Mouse (Mus musculus) midbrain, embryonic 11.5 days (tissue): Measurements from ENCODE around the gene Fam151a. TPM values are rescaled to one million over a fixed set of nuclear protein-coding genes. Genes with fewer than 3 reads are reported as not detected.
"Not testable (repeated sequence)": the region's sequence is repeated elsewhere in the genome, so short reads cannot be mapped to it uniquely, and the experiment has no call there.

Experiments used
- ATAC-seq: fragments of 200-750 bp; cut with Nextera tagmentation; 2 replicates; pipeline ENCODE4 v1.8.0; 2017; ENCODE audit warnings: moderate TSS enrichment, moderate library complexity; ENCODE audit not compliant: low FRiP score
- DNase-seq: peaks from one replicate; pipeline ENCODE4 v3.0.0; 2015; ENCODE audit warnings: low spot score; ENCODE audit errors: missing footprints
- H3K27ac ChIP-seq: fragments of 300-500 bp; sonication (generic); 2 replicates; pipeline ENCODE4 v1.5.1; 2014; ENCODE audit warnings: low read depth, low read length
- H3K27me3 ChIP-seq: fragments of 300-500 bp; sonication (generic); 2 replicates; pipeline ENCODE4 v1.6.1; 2014; ENCODE audit warnings: mild to moderate bottlenecking, low read length, moderate library complexity, mixed read lengths; ENCODE audit not compliant: control insufficient read depth, insufficient read depth
- H3K36me3 ChIP-seq: fragments of 300-500 bp; sonication (generic); 2 replicates; pipeline ENCODE4 v1.6.1; 2014; ENCODE audit warnings: mild to moderate bottlenecking, low read length, moderate library complexity, mixed read lengths; ENCODE audit not compliant: control insufficient read depth, insufficient read depth
- H3K4me1 ChIP-seq: fragments of 300-500 bp; sonication (generic); 2 replicates; pipeline ENCODE4 v1.6.1; 2014; ENCODE audit warnings: low read length; ENCODE audit not compliant: control insufficient read depth, insufficient read depth
- H3K4me2 ChIP-seq: fragments of 300-500 bp; sonication (generic); 2 replicates; pipeline ENCODE4 v1.6.1; 2014; ENCODE audit warnings: mild to moderate bottlenecking, moderate library complexity
- H3K4me3 ChIP-seq: fragments of 300-500 bp; sonication (generic); 2 replicates; pipeline ENCODE4 v1.5.1; 2014; ENCODE audit warnings: low read depth, low read length
- H3K9ac ChIP-seq: fragments of 300-500 bp; sonication (generic); 2 replicates; pipeline ENCODE4 v1.6.1; 2014; ENCODE audit warnings: low read length
- H3K9me3 ChIP-seq: fragments of 300-500 bp; sonication (generic); 2 replicates; pipeline ENCODE4 v1.6.1; 2016; ENCODE audit warnings: low read length; ENCODE audit not compliant: control insufficient read depth
- WGBS: fragments of 180-500 bp; shearing (Covaris S2); extraction: QIAGEN DNeasy Blood & Tissue Kit; methylation state at CpG from one replicate; pipeline ENCODE4 v1.1.7; 2014; 5-methylcytosine and 5-hydroxymethylcytosine counted together
- polyA plus RNA-seq: library from polyadenylated mRNA; unstranded; fragments of >200 nt; fragmentation: Nextera tagmentation; extraction: Ambion mirVana; gene quantifications from 2 replicates; pipeline ENCODE4 v1.2.1, GENCODE M21; 2014

Gene Fam151a
- polyA plus RNA-seq, 1 experiment from 2014 or later = not detected

GRCm38 (mm10) chr4:106784806-106785205, 51.1 kb downstream of the Fam151a start:
- Histone ChIP-seq H3K4me1 (peaks cover 29% of the 10 kb centered on the region), H3K4me3 (no peak overlapping the region), H3K9me3 (no peaks in the 10 kb centered on the region), H3K27ac (no peak overlapping the region), H3K9ac (no peak overlapping the region), H3K4me2 (no peak overlapping the region), H3K27me3 (no peaks in the 10 kb centered on the region), H3K36me3 (no peaks in the 10 kb centered on the region)
- 94% methylated on average over 7 of the region's 7 CpGs for WGBS
- ATAC-seq (no peak), DNase-seq (peak; percentile 75)

DNA sequence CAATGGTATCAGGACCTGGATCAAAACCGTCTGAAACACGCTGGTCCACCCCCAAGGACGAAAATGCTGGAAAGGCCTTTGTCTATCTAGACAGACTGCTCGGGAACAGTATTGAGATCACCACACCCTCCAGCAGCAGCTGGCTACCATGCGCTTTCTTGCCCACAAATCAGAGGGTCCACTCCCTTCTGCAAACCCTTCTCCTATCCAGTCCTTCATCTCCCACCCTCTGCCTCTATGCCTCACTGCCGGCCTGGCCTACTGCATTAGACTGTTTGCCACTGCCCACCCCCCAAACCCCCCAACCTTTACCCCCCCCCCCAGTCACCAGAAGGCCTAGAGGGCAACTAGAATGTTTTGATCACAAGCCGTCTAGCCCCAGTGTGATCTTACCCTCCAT, 51.7 kb downstream of the Fam151a start:
- no peaks in the 10 kb centered on the region for H3K36me3 ChIP-seq
- H3K4me3 ChIP-seq = no peak overlapping the region
- WGBS = 49% methylated on average over 7 of the region's 7 CpGs
- no peak overlapping the region for H3K27ac ChIP-seq
- no peak overlapping the region for H3K4me2 ChIP-seq
- peak; percentile 52 for ATAC-seq
- DNase-seq = no peak
- H3K27me3 ChIP-seq = no peaks in the 10 kb centered on the region
- no peaks in the 10 kb centered on the region for H3K9me3 ChIP-seq
- peaks cover 24% of the 10 kb centered on the region for H3K4me1 ChIP-seq
- no peak overlapping the region for H3K9ac ChIP-seq

GRCm38 (mm10) chr4:106785753-106786540, 52.3 kb downstream of the Fam151a start:
- peak overlapping the region; percentile 50; the same call in 1 of the 2 replicates for H3K27ac ChIP-seq
- H3K4me1 ChIP-seq = peaks cover 20% of the 10 kb centered on the region
- H3K27me3 ChIP-seq = no peaks in the 10 kb centered on the region
- ATAC-seq (peak; percentile 91), DNase-seq (peak; percentile 94)
- no peaks in the 10 kb centered on the region for H3K9me3 ChIP-seq
- H3K36me3 ChIP-seq = no peaks in the 10 kb centered on the region
- 5% methylated on average over 4 of the region's 5 CpGs for WGBS
- no peak overlapping the region for H3K4me2 ChIP-seq
- peak overlapping the region; percentile 49 for H3K9ac ChIP-seq
- no peak overlapping the region for H3K4me3 ChIP-seq

GRCm38 (mm10) chr4:106787830-106788229, 54.1 kb downstream of the Fam151a start:
- H3K9me3 ChIP-seq = no peaks in the 10 kb centered on the region
- no peaks in the 10 kb centered on the region for H3K27me3 ChIP-seq
- peaks cover 20% of the 10 kb centered on the region for H3K4me1 ChIP-seq
- no peak overlapping the region for H3K4me3 ChIP-seq
- no peak overlapping the region for H3K4me2 ChIP-seq
- no peak for ATAC-seq
- 64% methylated on average over 7 of the region's 7 CpGs for WGBS
- no peak overlapping the region for H3K27ac ChIP-seq
- no peaks in the 10 kb centered on the region for H3K36me3 ChIP-seq
- H3K9ac ChIP-seq = no peak overlapping the region
- peak; percentile 85 for DNase-seq

GRCm38 (mm10) chr4:106788627-106789026, 54.9 kb downstream of the Fam151a start:
- ATAC-seq = no peak
- WGBS = 87% methylated on average over 11 of the region's 11 CpGs

GRCm38 (mm10) chr4:106789705-106790104, 56.0 kb downstream of the Fam151a start:
- ATAC-seq = no peak
- Histone ChIP-seq H3K27me3 (no peaks in the 10 kb centered on the region), H3K27ac (no peak overlapping the region), H3K36me3 (no peaks in the 10 kb centered on the region), H3K4me3 (no peak overlapping the region), H3K9me3 (no peaks in the 10 kb centered on the region), H3K4me1 (peaks cover 17% of the 10 kb centered on the region), H3K4me2 (no peak overlapping the region), H3K9ac (no peak overlapping the region)
- peak; percentile 39 for DNase-seq
- WGBS = 78% methylated on average over 9 of the region's 9 CpGs

More at GRCm38 (mm10) chr4:106788627-106789026, 54.9 kb downstream of the Fam151a start:
- Histone ChIP-seq H3K4me2 (no peak overlapping the region), H3K9me3 (no peaks in the 10 kb centered on the region), H3K27ac (no peak overlapping the region), H3K4me3 (no peak overlapping the region), H3K4me1 (peaks cover 20% of the 10 kb centered on the region), H3K9ac (no peak overlapping the region), H3K36me3 (no peaks in the 10 kb centered on the region), H3K27me3 (no peaks in the 10 kb centered on the region)
- no peak for DNase-seq

- not testable (repeated sequence) for H3K27me3 ChIP-seq, H3K36me3 ChIP-seq, H3K27ac ChIP-seq, DNase-seq, H3K9ac ChIP-seq, ATAC-seq, H3K9me3 ChIP-seq, H3K4me2 ChIP-seq, H3K4me3 ChIP-seq
- WGBS = 84% methylated on average over 5 of the region's 5 CpGs
- peaks cover 17% of the 10 kb centered on the region for H3K4me1 ChIP-seq
Measured at GRCm38 (mm10) chr4:106790218-106790617, 56.5 kb downstream of the Fam151a start.

GRCm38 (mm10) chr4:106790938-106791337, 57.2 kb downstream of the Fam151a start:
- Histone ChIP-seq H3K4me3 (no peak overlapping the region), H3K9ac (no peak overlapping the region), H3K4me2 (no peak overlapping the region), H3K27ac (no peak overlapping the region), H3K27me3 (no peaks in the 10 kb centered on the region), H3K9me3 (no peaks in the 10 kb centered on the region), H3K4me1 (peaks cover 10% of the 10 kb centered on the region), H3K36me3 (no peaks in the 10 kb centered on the region)
- WGBS = 93% methylated on average over 1 of the region's 1 CpGs
- ATAC-seq (no peak), DNase-seq (no peak)

DNA sequence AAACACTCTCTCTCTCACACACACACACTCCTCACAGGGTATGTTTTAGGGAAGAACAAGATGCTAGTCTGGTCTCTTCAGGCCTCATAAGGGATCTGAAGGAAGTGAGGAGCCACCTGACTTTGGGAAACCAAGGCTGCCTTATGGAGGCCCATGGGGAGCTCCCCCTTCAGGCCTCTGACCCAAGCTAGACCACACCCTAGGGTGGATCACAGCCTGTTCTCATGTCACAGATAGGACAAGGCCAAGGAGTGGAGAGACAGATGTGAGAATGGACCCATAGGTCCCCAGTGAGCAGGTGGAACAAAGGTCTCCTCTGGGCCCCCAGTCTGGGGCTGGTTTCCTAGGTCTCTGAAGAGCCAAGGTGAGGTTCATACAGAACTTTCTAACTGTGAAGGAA, 58.6 kb downstream of the Fam151a start:
- Histone ChIP-seq H3K9ac (no peak overlapping the region), H3K4me1 (no peaks in the 10 kb centered on the region), H3K4me3 (no peak overlapping the region), H3K27me3 (no peaks in the 10 kb centered on the region), H3K4me2 (no peak overlapping the region), H3K36me3 (no peaks in the 10 kb centered on the region), H3K9me3 (no peaks in the 10 kb centered on the region), H3K27ac (no peak overlapping the region)
- DNase-seq = no peak
- no peak for ATAC-seq
